ENCODE assay signal across 8 mouse cellular contexts in genomic region chr1:156473961-156474503, GRCm38 (mm10). TPM values are rescaled to one million over a fixed set of nuclear protein-coding genes. Genes with fewer than 3 reads are reported as not detected.
DNase-seq lines count a peak whose midpoint lies in the region; ATAC-seq and TF ChIP-seq lines count a peak whose summit lies in the region.

Soat1 (minus strand) TSS chr1:156474331.

- ATAC-seq in heart, embryonic 15.5 days (replicated peaks; ENCODE audit: insufficient number of reproducible peaks, insufficient read depth, low FRiP score, low read depth): peak; percentile 89
- ATAC-seq in liver, embryonic 14.5 days (ENCODE audit: insufficient read depth): peak; percentile 91
- ATAC-seq in neural tube, embryonic 11.5 days (ENCODE audit: insufficient read depth, low FRiP score, low TSS enrichment): peak; percentile 98
- ATAC-seq in stomach, postnatal 0 days (ENCODE audit: low FRiP score, low TSS enrichment): peak; percentile 88

- no peak for TF ChIP-seq EP300 in liver, embryonic 14.5 days (IDR thresholded peaks at IDR 0.05; ENCODE audit: low read depth)
- TF ChIP-seq EP300 in stomach, postnatal 0 days (optimal IDR thresholded peaks at IDR 0.05): no peak

- peak within 1 kb of the TSS; percentile 37; the same call in 1 of the 2 replicates for H3K27ac ChIP-seq in brown adipose tissue, adult 24 weeks (replicated peaks; ENCODE audit: low read depth, low read length)
- peak within 1 kb of the TSS; percentile 94 for H3K27ac ChIP-seq in forebrain, embryonic 10.5 days
- peak within 1 kb of the TSS; percentile 81 for H3K27ac ChIP-seq in heart, embryonic 15.5 days
- H3K27ac ChIP-seq in liver, embryonic 14.5 days: no peak within 1 kb of the TSS
- 0 out of 2 replicates have a peak within 1 kb of the TSS, but pooled peaks have one; percentile 24 for H3K27ac ChIP-seq in neural tube, embryonic 11.5 days (ENCODE audit: low read depth, low read length)
- peak within 1 kb of the TSS; percentile 77 for H3K27ac ChIP-seq in stomach, postnatal 0 days (replicated peaks)

- peaks cover 9% of the 10 kb centered on the region; the same call in 1 of the 2 replicates for H3K9me3 ChIP-seq in forebrain, embryonic 10.5 days
- H3K9me3 ChIP-seq in heart, embryonic 15.5 days (replicated peaks): no peaks in the 10 kb centered on the region
- H3K9me3 ChIP-seq in liver, embryonic 14.5 days (ENCODE audit: control insufficient read depth, low read length): no peaks in the 10 kb centered on the region
- H3K9me3 ChIP-seq in neural tube, embryonic 11.5 days (ENCODE audit: control insufficient read depth, low read length): no peaks in the 10 kb centered on the region
- no peaks in the 10 kb centered on the region for H3K9me3 ChIP-seq in stomach, postnatal 0 days (ENCODE audit: control insufficient read depth, low read length)

- WGBS in forebrain, embryonic 10.5 days: under 1% methylated on average over 46 of the region's 46 CpGs
- under 1% methylated on average over 46 of the region's 46 CpGs for WGBS in heart, embryonic 15.5 days
- under 1% methylated on average over 45 of the region's 46 CpGs for WGBS in liver, embryonic 14.5 days (ENCODE audit: insufficient replicate concordance)
- under 1% methylated on average over 43 of the region's 46 CpGs for WGBS in neural tube, embryonic 11.5 days
- under 1% methylated on average over 45 of the region's 46 CpGs for WGBS in stomach, postnatal 0 days

- peak; percentile 95 for DNase-seq in CD4-positive, CD25-positive, alpha-beta regulatory T cell, adult 2 months (ENCODE audit: low read depth, low spot score)
- DNase-seq in forebrain, embryonic 10.5 days (ENCODE audit: extremely low spot score, low spot score): peak; percentile 90
- peak; percentile 94 to 96 for DNase-seq in kidney, postnatal 25 days
- DNase-seq in liver, embryonic 14.5 days (ENCODE audit: low read depth in 3 of 3, low spot score in 3 of 3): peak; percentile 59 to 68 (median 63)
- peak; percentile 92 for DNase-seq in neural tube, embryonic 11.5 days (ENCODE audit: low spot score)
- peak; percentile 92 for DNase-seq in stomach, postnatal 0 days (ENCODE audit: low spot score)

- H3K4me1 ChIP-seq in brown adipose tissue, adult 24 weeks (ENCODE audit: control insufficient read depth, insufficient read depth, insufficient read length, low read length): no peaks in the 10 kb centered on the region
- peaks cover 48% of the 10 kb centered on the region for H3K4me1 ChIP-seq in forebrain, embryonic 10.5 days
- peaks cover 18% of the 10 kb centered on the region for H3K4me1 ChIP-seq in heart, embryonic 15.5 days (replicated peaks)
- H3K4me1 ChIP-seq in liver, embryonic 14.5 days (replicated peaks; ENCODE audit: control insufficient read depth in 2 of 2, insufficient read depth in 2 of 2, low read length in 1 of 2): peaks cover 0 to 8% of the 10 kb centered on the region in 2 experiments; a peak in 2 of 4 replicates
- H3K4me1 ChIP-seq in neural tube, embryonic 11.5 days (ENCODE audit: control insufficient read depth, insufficient read depth, low read length): no peaks in the 10 kb centered on the region
- no peaks in the 10 kb centered on the region for H3K4me1 ChIP-seq in stomach, postnatal 0 days (replicated peaks; ENCODE audit: control insufficient read depth, insufficient read depth)

- H3K4me2 ChIP-seq in heart, embryonic 15.5 days: peak within 1 kb of the TSS; percentile 84
- H3K4me2 ChIP-seq in liver, embryonic 14.5 days (ENCODE audit: low read depth): peak within 1 kb of the TSS; percentile 71
- H3K4me2 ChIP-seq in neural tube, embryonic 11.5 days (ENCODE audit: low read depth): peak within 1 kb of the TSS; percentile 77
- H3K4me2 ChIP-seq in stomach, postnatal 0 days (replicated peaks; ENCODE audit: low read depth): peak within 1 kb of the TSS; percentile 83

- TF ChIP-seq CTCF in liver, embryonic 14.5 days (IDR thresholded peaks at IDR 0.05; ENCODE audit: low read depth): peak; percentile 33
- peak; percentile 39; the same call in 1 of the 2 replicates for TF ChIP-seq CTCF in stomach, postnatal 0 days (IDR thresholded peaks at IDR 0.05; ENCODE audit: low read depth)

- H3K9ac ChIP-seq in heart, embryonic 15.5 days: peak within 1 kb of the TSS; percentile 79
- H3K9ac ChIP-seq in liver, embryonic 14.5 days (replicated peaks): peak within 1 kb of the TSS; percentile 47
- peak within 1 kb of the TSS; percentile 79 for H3K9ac ChIP-seq in neural tube, embryonic 11.5 days (ENCODE audit: low read length)
- peak within 1 kb of the TSS; percentile 83 for H3K9ac ChIP-seq in stomach, postnatal 0 days (ENCODE audit: low read length)

- peak within 1 kb of the TSS; percentile 82 for H3K4me3 ChIP-seq in brown adipose tissue, adult 24 weeks (ENCODE audit: insufficient read depth, low read depth, low read length)
- H3K4me3 ChIP-seq in forebrain, embryonic 10.5 days: peak within 1 kb of the TSS; percentile 91
- H3K4me3 ChIP-seq in heart, embryonic 15.5 days: peak within 1 kb of the TSS; percentile 79
- H3K4me3 ChIP-seq in liver, embryonic 14.5 days (ENCODE audit: insufficient read depth in 1 of 2, low read depth in 2 of 2, low read length in 2 of 2): peak within 1 kb of the TSS; percentile 64 to 68
- H3K4me3 ChIP-seq in neural tube, embryonic 11.5 days (ENCODE audit: low read depth, low read length): peak within 1 kb of the TSS; percentile 79
- H3K4me3 ChIP-seq in stomach, postnatal 0 days (ENCODE audit: low read depth, low read length): peak within 1 kb of the TSS; percentile 79

- H3K36me3 ChIP-seq in forebrain, embryonic 10.5 days (replicated peaks): peaks cover 21% of the 10 kb centered on the region
- no peaks in the 10 kb centered on the region for H3K36me3 ChIP-seq in heart, embryonic 15.5 days
- H3K36me3 ChIP-seq in liver, embryonic 14.5 days (replicated peaks; ENCODE audit: control insufficient read depth, insufficient read depth, low read depth): no peaks in the 10 kb centered on the region
- H3K36me3 ChIP-seq in neural tube, embryonic 11.5 days (ENCODE audit: control insufficient read depth, insufficient read depth, low read length): no peaks in the 10 kb centered on the region
- H3K36me3 ChIP-seq in stomach, postnatal 0 days (ENCODE audit: control insufficient read depth, insufficient read depth, low read length): no peaks in the 10 kb centered on the region

- H3K27me3 ChIP-seq in forebrain, embryonic 10.5 days (ENCODE audit: poor library complexity, severe bottlenecking): 0 out of 2 replicates have a peak, but pooled peaks cover 7% of the 10 kb centered on the region
- H3K27me3 ChIP-seq in heart, embryonic 15.5 days: no peaks in the 10 kb centered on the region
- H3K27me3 ChIP-seq in liver, embryonic 14.5 days (ENCODE audit: control insufficient read depth, insufficient read depth, low read length): peaks cover 4% of the 10 kb centered on the region
- no peaks in the 10 kb centered on the region for H3K27me3 ChIP-seq in neural tube, embryonic 11.5 days (ENCODE audit: control insufficient read depth, insufficient read depth, low read length)
- no peaks in the 10 kb centered on the region for H3K27me3 ChIP-seq in stomach, postnatal 0 days (ENCODE audit: control insufficient read depth, insufficient read depth, low read length)

RNA-seq across cellular contexts. Expression of gene Soat1, which starts in this region (rescaled TPM):
- polyA plus RNA-seq in brown adipose tissue, adult 24 weeks (2012; ENCODE audit: insufficient read depth, insufficient read length, missing spikeins): 2.0 and 2.1 TPM in 2 replicates
- polyA plus RNA-seq in forebrain, embryonic 10.5 days (2016; fragmentation: Nextera tagmentation; extraction: Ambion mirVana): 30.9 and 34.1 TPM in 2 replicates
- polyA plus RNA-seq in heart, embryonic 15.5 days (2015; fragmentation: Nextera tagmentation; extraction: Ambion mirVana): 27.7 and 31.4 TPM in 2 replicates
- 8.1 and 8.8 TPM in 2 replicates for polyA plus RNA-seq in liver, embryonic 14.5 days (2012; rRNA removed)
- polyA plus RNA-seq in liver, embryonic 14.5 days (2014; fragmentation: Nextera tagmentation; extraction: Ambion mirVana): 10.4 and 11.7 TPM in 2 replicates
- polyA plus RNA-seq in neural tube, embryonic 11.5 days (2014; fragmentation: Nextera tagmentation; extraction: Ambion mirVana): 19.7 and 22.3 TPM in 2 replicates
- 16.2 and 17.6 TPM in 2 replicates for polyA plus RNA-seq in stomach, postnatal 0 days (2015; fragmentation: Nextera tagmentation; extraction: Ambion mirVana)
